Mouse (Mus musculus) forebrain, postnatal 0 days (tissue): Measurements from ENCODE around the gene Vkorc1. TPM values are rescaled to one million over a fixed set of nuclear protein-coding genes. Genes with fewer than 3 reads are reported as not detected.

Experiments
- ATAC-seq: fragments of 200-750 bp; cut with Nextera tagmentation; 2 replicates; pipeline ENCODE4 v1.8.0; 2017; ENCODE audit warnings: mild to moderate bottlenecking, moderate library complexity
- DNase-seq: peaks from one replicate; pipeline ENCODE4 v3.0.0-alpha.2; 2015
- H3K27ac ChIP-seq: fragments of 300-500 bp; sonication (generic); 2 replicates; pipeline ENCODE4 v1.5.1; 2014; ENCODE audit warnings: low read depth, mild to moderate bottlenecking, antibody characterized with exemption, low read length, moderate library complexity, mixed read lengths
- H3K27me3 ChIP-seq: fragments of 300-500 bp; sonication (generic); 2 replicates; pipeline ENCODE4 v1.6.1; 2014; ENCODE audit warnings: mild to moderate bottlenecking, low read length, mixed read lengths; ENCODE audit not compliant: insufficient read depth
- H3K36me3 ChIP-seq: fragments of 300-500 bp; sonication (generic); 2 replicates; pipeline ENCODE4 v1.6.1; 2014; ENCODE audit warnings: mild to moderate bottlenecking, moderate library complexity; ENCODE audit not compliant: insufficient read depth
- H3K4me1 ChIP-seq: fragments of 300-500 bp; sonication (generic); 2 replicates; pipeline ENCODE4 v1.6.1; 2014; ENCODE audit warnings: antibody characterized with exemption; ENCODE audit not compliant: insufficient read depth
- H3K4me2 ChIP-seq: fragments of 300-500 bp; sonication (generic); 2 replicates; pipeline ENCODE4 v1.6.1; 2014; ENCODE audit warnings: low read depth, mild to moderate bottlenecking, moderate library complexity
- H3K4me3 ChIP-seq: fragments of 300-500 bp; sonication (generic); 2 replicates; pipeline ENCODE4 v1.5.1; 2014; ENCODE audit warnings: low read depth, low read length, mixed read lengths
- H3K9ac ChIP-seq: fragments of 300-500 bp; sonication (generic); 2 replicates; pipeline ENCODE4 v1.6.1; 2014; ENCODE audit warnings: mild to moderate bottlenecking
- H3K9me3 ChIP-seq: fragments of 300-500 bp; sonication (generic); 2 replicates; pipeline ENCODE4 v1.6.1; 2016; ENCODE audit warnings: low read length
- CTCF ChIP-seq: sonication (generic); IDR thresholded peaks from 2 replicates; pipeline ENCODE4 v1.5.1; 2016; ENCODE audit warnings: antibody characterized with exemption, control low read depth, low read depth
- WGBS: fragments of 180-500 bp; shearing (Covaris S2); extraction: QIAGEN DNeasy Blood & Tissue Kit; methylation state at CpG from one replicate; pipeline ENCODE4 v1.1.7; 2014; 5-methylcytosine and 5-hydroxymethylcytosine counted together
- polyA plus RNA-seq: library from polyadenylated mRNA; unstranded; fragments of >200 nt; fragmentation: Nextera tagmentation; extraction: Ambion mirVana; gene quantifications from 2 replicates; pipeline ENCODE4 v1.2.1, GENCODE M21; 2015
- total RNA-seq: library from RNA; depleted of rRNA; stranded (reverse); fragments of >200 nt; gene quantifications from 2 replicates; pipeline ENCODE4 v1.2.3, GENCODE M21; 2014

Gene Vkorc1
- total and polyA plus RNA-seq, 2 experiments from 2014 or later: 28.0 to 69.4 TPM

- Histone ChIP-seq H3K27me3 (no peaks in the 10 kb centered on the region), H3K27ac (no peak overlapping the region), H3K4me3 (no peak overlapping the region), H3K9me3 (no peaks in the 10 kb centered on the region), H3K4me2 (no peak overlapping the region), H3K36me3 (peaks cover 67% of the 10 kb centered on the region), H3K9ac (no peak overlapping the region), H3K4me1 (no peaks in the 10 kb centered on the region)
- WGBS: 69% methylated on average over 3 of the region's 3 CpGs
- DNase-seq (no peak), ATAC-seq (no peak)
- no peak for TF ChIP-seq CTCF
Measured at GRCm38 (mm10) chr7:127888821-127889220, 6.6 kb downstream of the Vkorc1 start.

- no peak for TF ChIP-seq CTCF
- no peak overlapping the region for H3K4me3 ChIP-seq
- H3K4me2 ChIP-seq: no peak overlapping the region
- no peak overlapping the region for H3K9ac ChIP-seq
- DNase-seq (no peak), ATAC-seq (no peak)
- peaks cover 72% of the 10 kb centered on the region for H3K36me3 ChIP-seq
- no peak overlapping the region for H3K27ac ChIP-seq
- WGBS: 82% methylated on average over 3 of the region's 3 CpGs
- H3K27me3 ChIP-seq: no peaks in the 10 kb centered on the region
- no peaks in the 10 kb centered on the region for H3K4me1 ChIP-seq
- H3K9me3 ChIP-seq: no peaks in the 10 kb centered on the region
Measured at GRCm38 (mm10) chr7:127887781-127888180, 7.6 kb downstream of the Vkorc1 start.

- no peaks in the 10 kb centered on the region for H3K4me1 ChIP-seq
- ATAC-seq (no peak), DNase-seq (no peak)
- H3K9me3 ChIP-seq: no peaks in the 10 kb centered on the region
- no peaks in the 10 kb centered on the region for H3K27me3 ChIP-seq
- no peak overlapping the region for H3K4me2 ChIP-seq
- peaks cover 74% of the 10 kb centered on the region for H3K36me3 ChIP-seq
- no peak overlapping the region for H3K9ac ChIP-seq
- TF ChIP-seq CTCF: no peak
- WGBS: 86% methylated on average over 8 of the region's 8 CpGs
- no peak overlapping the region for H3K27ac ChIP-seq
- no peak overlapping the region for H3K4me3 ChIP-seq
Measured at GRCm38 (mm10) chr7:127887191-127887590, 8.2 kb downstream of the Vkorc1 start.

GRCm38 (mm10) chr7:127886551-127886950 is 8.9 kb downstream of the Vkorc1 start:
- WGBS: 93% methylated on average over 6 of the region's 6 CpGs
- H3K4me3 ChIP-seq: no peak overlapping the region
- H3K27ac ChIP-seq: no peak overlapping the region
- no peaks in the 10 kb centered on the region for H3K4me1 ChIP-seq
- TF ChIP-seq CTCF: no peak
- DNase-seq (no peak), ATAC-seq (no peak)
- H3K36me3 ChIP-seq: peaks cover 80% of the 10 kb centered on the region
- no peaks in the 10 kb centered on the region for H3K27me3 ChIP-seq
- H3K9ac ChIP-seq: no peak overlapping the region
- no peaks in the 10 kb centered on the region for H3K9me3 ChIP-seq
- no peak overlapping the region for H3K4me2 ChIP-seq

- Histone ChIP-seq H3K4me3 (no peak overlapping the region), H3K36me3 (peaks cover 84% of the 10 kb centered on the region), H3K27me3 (no peaks in the 10 kb centered on the region), H3K9me3 (no peaks in the 10 kb centered on the region), H3K4me2 (no peak overlapping the region), H3K4me1 (no peaks in the 10 kb centered on the region), H3K9ac (no peak overlapping the region), H3K27ac (no peak overlapping the region)
- TF ChIP-seq CTCF: no peak
- no peak for DNase-seq
- 74% methylated on average over 6 of the region's 6 CpGs for WGBS
- ATAC-seq: no peak
Measured at GRCm38 (mm10) chr7:127885951-127886350, 9.5 kb downstream of the Vkorc1 start.

- ATAC-seq (no peak), DNase-seq (no peak)
- 83% methylated on average over 12 of the region's 12 CpGs for WGBS
- Histone ChIP-seq H3K4me1 (no peaks in the 10 kb centered on the region; the same call in 1 of the 2 replicates), H3K27me3 (no peaks in the 10 kb centered on the region), H3K36me3 (peaks cover 71% of the 10 kb centered on the region), H3K9me3 (no peaks in the 10 kb centered on the region), H3K9ac (no peak overlapping the region), H3K27ac (no peak overlapping the region), H3K4me2 (no peak overlapping the region), H3K4me3 (no peak overlapping the region)
- TF ChIP-seq CTCF: no peak
Measured at GRCm38 (mm10) chr7:127880431-127880830, 15.0 kb downstream of the Vkorc1 start.

GRCm38 (mm10) chr7:127879301-127879700 is 16.1 kb downstream of the Vkorc1 start:
- ATAC-seq: no peak
- no peak overlapping the region for H3K4me2 ChIP-seq
- H3K27me3 ChIP-seq: no peaks in the 10 kb centered on the region
- TF ChIP-seq CTCF: no peak
- peaks cover 61% of the 10 kb centered on the region for H3K36me3 ChIP-seq
- H3K9ac ChIP-seq: no peak overlapping the region
- no peak overlapping the region for H3K4me3 ChIP-seq
- no peak overlapping the region for H3K27ac ChIP-seq
- no peaks in the 10 kb centered on the region for H3K9me3 ChIP-seq
- H3K4me1 ChIP-seq: peaks cover 3% of the 10 kb centered on the region
- no peak for DNase-seq
- WGBS: 98% methylated on average over 9 of the region's 9 CpGs
